Mouse (Mus musculus) gastrocnemius, postnatal 36 days (tissue): ENCODE results near the gene Vps9d1. TPM values are rescaled to one million over a fixed set of nuclear protein-coding genes. Genes with fewer than 3 reads are reported as not detected.
"Not testable (repeated sequence)": the region's sequence is repeated elsewhere in the genome, so short reads cannot be mapped to it uniquely, and the experiment has no call there.

Experiments used
- DNase-seq, 2 experiments: peaks; one replicate each; pipeline ENCODE4 v3.0.0; 2022
- intact Hi-C: fragments of 180-260 bp; cut with DNase I; formaldehyde crosslinking; loops from one replicate; pipeline ENCODE4 v1.15.1; 2025
- total RNA-seq, 2 experiments: library from RNA; stranded (reverse); gene quantifications; 2 replicates each; pipeline ENCODE4 v1.2.3; 2021

Gene Vps9d1
- total RNA-seq, 2 experiments from 2014 or later: 16.3 to 17.8 TPM

- intact Hi-C loops: no loop called here
- peak; percentile 88 for DNase-seq
Observed at GRCm38 (mm10) chr8:123224278-123225266, 29.6 kb downstream of the Vps9d1 start, which contains the start of gene Cdk10. Gene Cdk10 (plus strand): TSS chr8:123224842.

DNA sequence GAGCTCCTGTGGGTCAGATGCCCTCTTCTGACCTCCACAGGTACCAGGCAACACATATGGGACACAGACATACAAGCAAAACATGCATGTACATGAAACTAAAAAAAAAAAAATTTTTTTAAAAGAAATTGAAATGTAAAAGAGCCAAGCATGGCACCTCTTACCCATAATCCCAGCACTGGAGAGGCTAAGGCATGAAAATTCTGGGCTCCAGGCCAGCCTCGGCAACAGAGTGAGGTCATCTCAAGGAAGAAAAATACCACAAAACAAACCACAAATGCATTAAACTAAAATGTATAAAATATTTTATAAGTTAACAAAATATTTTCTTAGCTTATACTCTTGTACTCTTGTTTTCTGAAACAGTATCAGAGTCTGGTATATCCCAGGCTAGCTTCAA, 33.2 kb downstream of the Vps9d1 start:
- intact Hi-C loops: no loop called here
- DNase-seq: no peak

- no peak for DNase-seq
- intact Hi-C loops: no loop called here
Observed at GRCm38 (mm10) chr8:123215430-123215829, 38.7 kb downstream of the Vps9d1 start.

GRCm38 (mm10) chr8:123213118-123213772, 40.9 kb downstream of the Vps9d1 start:
- intact Hi-C loops: no loop called here
- no peak for DNase-seq

DNA sequence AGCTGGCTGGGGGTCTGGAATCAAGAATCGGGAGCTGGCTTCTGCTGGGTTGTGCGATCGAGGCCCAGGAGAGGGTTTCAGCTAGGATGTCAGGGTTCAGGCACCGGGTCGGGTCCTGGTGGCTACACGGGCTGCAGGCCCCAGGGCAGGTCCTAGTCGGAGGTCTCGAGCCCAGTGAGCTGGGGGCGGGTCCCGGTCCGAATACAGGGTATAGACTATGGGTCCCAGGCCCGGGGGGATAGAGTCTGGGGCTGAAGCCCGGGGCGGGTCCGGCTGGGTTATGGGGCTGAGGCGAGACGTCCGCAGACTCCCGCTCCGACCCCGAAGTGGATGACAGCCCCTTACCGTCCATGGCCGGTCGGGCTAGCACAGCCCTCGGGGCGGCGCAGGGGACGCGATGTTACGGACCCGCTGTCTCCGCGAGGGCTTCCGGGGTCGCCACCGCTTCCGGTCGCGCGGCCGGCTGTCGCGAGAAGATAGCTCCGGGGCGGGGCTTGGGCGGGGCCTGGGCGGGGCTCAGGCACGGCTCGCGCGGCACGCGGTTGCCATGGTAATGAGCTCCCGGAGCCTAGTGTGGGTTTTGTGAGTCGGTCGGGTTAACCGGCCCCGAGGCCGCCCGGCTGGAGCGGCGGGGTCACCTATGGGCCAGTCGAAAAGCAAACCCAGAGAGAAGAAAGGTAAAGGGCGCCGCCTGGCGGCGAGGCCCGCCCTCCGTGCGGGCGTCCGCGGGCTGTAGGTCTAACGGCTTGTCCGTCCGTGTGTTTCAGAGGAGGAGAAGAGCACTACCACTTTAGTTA, 41.6 kb downstream of the Vps9d1 start, which contains the start of the genes Chmp1a and Spata33:
TSS of gene Chmp1a (minus strand) at position 443 of the 797 bp plus-strand sequence.
TSS of gene Spata33 (plus strand) at position 512 of the 797 bp plus-strand sequence.
- intact Hi-C loops: no loop called here
- DNase-seq: peak; percentile 75 to 82

GRCm38 (mm10) chr8:123211876-123212275, 42.3 kb downstream of the Vps9d1 start:
- intact Hi-C loops: no loop called here

DNA sequence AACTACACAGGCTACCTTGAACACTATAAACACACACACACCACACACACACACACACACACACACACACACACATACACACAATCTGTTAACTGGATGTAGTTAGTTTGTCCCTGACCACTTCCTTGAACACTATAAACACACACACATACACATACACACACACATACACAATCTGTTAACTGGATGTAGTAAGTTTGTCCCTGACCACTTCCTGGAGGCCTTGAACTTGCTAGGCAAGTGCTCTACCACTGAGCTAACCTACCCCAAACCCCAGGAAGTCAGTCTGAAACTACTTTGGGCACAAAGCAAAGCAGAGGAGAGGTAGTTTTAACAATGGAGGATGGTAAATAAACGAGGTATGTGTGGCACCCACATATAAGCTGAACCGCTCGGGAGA, 50.6 kb downstream of the Vps9d1 start:
- intact Hi-C loops: no loop called here
- DNase-seq: no peak

More at GRCm38 (mm10) chr8:123211876-123212275, 42.3 kb downstream of the Vps9d1 start:
- DNase-seq: no peak

- peak in 1 of 2 experiments; percentile 58 for DNase-seq
- intact Hi-C loops: no loop called here
Observed at GRCm38 (mm10) chr8:123202288-123202687, 51.9 kb downstream of the Vps9d1 start.

DNA sequence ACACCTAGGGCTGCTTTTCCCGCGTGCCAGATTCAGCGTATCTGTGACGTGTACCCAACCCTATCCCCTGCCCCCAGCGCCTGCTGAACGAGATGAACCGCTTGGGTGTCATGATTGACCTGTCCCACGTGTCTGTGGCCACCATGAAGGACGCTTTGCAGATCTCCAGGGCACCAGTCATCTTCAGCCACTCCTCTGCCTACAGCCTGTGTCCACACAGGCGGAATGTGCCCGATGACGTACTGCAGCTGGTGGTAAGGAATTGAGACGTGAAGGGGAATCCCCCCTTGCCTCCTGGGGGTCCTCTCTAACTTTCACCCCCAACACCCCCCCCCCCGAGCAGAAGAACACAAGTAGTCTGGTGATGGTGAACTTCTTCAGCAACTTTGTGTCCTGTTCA, 54.3 kb downstream of the Vps9d1 start:
- no peak for DNase-seq
- intact Hi-C loops: loop anchor here (2.0 kb wide), 1 partner anchor 91 kb away; no protein-coding TSS in a partner anchor

- not testable (repeated sequence) for DNase-seq
Observed at GRCm38 (mm10) chr8:123197016-123197415, 57.1 kb downstream of the Vps9d1 start.

DNA sequence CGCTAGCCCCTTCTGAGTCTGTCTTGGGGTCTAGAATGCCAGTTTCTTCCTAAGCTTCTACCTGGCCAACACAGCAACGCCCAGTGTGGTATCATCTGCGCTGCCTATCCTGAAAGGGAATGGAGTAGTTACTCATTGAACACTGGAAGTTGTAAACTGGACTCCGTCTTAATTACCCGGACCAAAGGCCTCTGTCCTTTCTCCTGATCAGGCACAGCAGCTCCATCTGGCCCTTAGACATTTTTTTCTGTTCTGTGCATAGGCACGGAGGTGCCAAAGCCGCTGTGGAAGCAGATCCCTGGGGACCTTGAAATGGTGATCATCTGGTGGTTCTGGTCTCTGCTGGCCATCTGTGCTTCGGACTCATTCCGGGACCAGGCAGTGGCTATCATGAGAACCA, 60.4 kb downstream of the Vps9d1 start:
- DNase-seq: no peak
- intact Hi-C loops: no loop called here

More at GRCm38 (mm10) chr8:123197016-123197415, 57.1 kb downstream of the Vps9d1 start:
- intact Hi-C loops: not testable (repeated sequence)

Other genes with a start within 250 kb of the Vps9d1 start
- gene Ankrd11, start 212.1 kb downstream of the Vps9d1 start, total RNA-seq: 10 to 100 TPM; 47.4 to 55.4 TPM
- 10 to 100 TPM; 60.6 to 71.8 TPM for gene Spg7, start 191.4 kb downstream of the Vps9d1 start, total RNA-seq
- 100 to 1,000 TPM; 328 to 417 TPM for gene Rpl13, start 152.0 kb downstream of the Vps9d1 start, total RNA-seq
- gene Cpne7, start 137.0 kb downstream of the Vps9d1 start, total RNA-seq: under 1 TPM in 1 of 2 experiments, not detected in 1; 0.23 TPM
- gene Sult5a1, start 96.0 kb downstream of the Vps9d1 start, total RNA-seq: 1 to 10 TPM; 2.8 to 3.0 TPM
- 10 to 100 TPM; 11.7 to 14.6 TPM for gene Dpep1, start 68.1 kb downstream of the Vps9d1 start, total RNA-seq
- 10 to 100 TPM; 47.8 to 49.7 TPM for gene Chmp1a, start 41.6 kb downstream of the Vps9d1 start, total RNA-seq
- 1 to 10 TPM in 1 of 2 experiments, under 1 TPM in 1; 0.72 to 1.2 TPM for gene Spata33, start 41.5 kb downstream of the Vps9d1 start, total RNA-seq
- gene Cdk10, start 29.5 kb downstream of the Vps9d1 start, total RNA-seq: 10 to 100 TPM; 10.6 to 12.7 TPM
- 1 to 10 TPM; 1.3 to 1.4 TPM for gene Spata2l, start 18.1 kb downstream of the Vps9d1 start, total RNA-seq
- gene Zfp276, start 153 bp downstream of the Vps9d1 start, total RNA-seq: 1 to 10 TPM; 5.0 to 5.1 TPM
- gene Fanca, start 64.2 kb upstream of the Vps9d1 start, total RNA-seq: under 1 TPM; 0.28 to 0.42 TPM
- gene Spire2, start 78.4 kb upstream of the Vps9d1 start, total RNA-seq: under 1 TPM in 1 of 2 experiments, not detected in 1; 0.27 TPM
- 100 to 1,000 TPM; 136 to 137 TPM for gene Tcf25, start 119.4 kb upstream of the Vps9d1 start, total RNA-seq
- not detected for gene Mc1r, start 152.8 kb upstream of the Vps9d1 start, total RNA-seq
- gene Tubb3, start 157.1 kb upstream of the Vps9d1 start, total RNA-seq: under 1 TPM in 1 of 2 experiments, not detected in 1; 0.20 TPM
- gene Def8, start 169.2 kb upstream of the Vps9d1 start, total RNA-seq: 10 to 100 TPM; 35.7 to 40.3 TPM
- gene Afg3l1, start 223.6 kb upstream of the Vps9d1 start, total RNA-seq: 10 to 100 TPM; 34.6 to 38.2 TPM